Mouse (Mus musculus) lung, embryonic 16.5 days (tissue): ENCODE data around the gene Vps37c. TPM values are rescaled to one million over a fixed set of nuclear protein-coding genes. Genes with fewer than 3 reads are reported as not detected.

Source experiments
- ATAC-seq: fragments of 200-750 bp; cut with Nextera tagmentation; 2 replicates; pipeline ENCODE4 v1.8.0; 2017; ENCODE audit warnings: low read depth, mild to moderate bottlenecking, moderate library complexity
- H3K27ac ChIP-seq: fragments of 300-500 bp; sonication (generic); 2 replicates; pipeline ENCODE4 v1.5.1; 2014; ENCODE audit warnings: mild to moderate bottlenecking, control low read depth, low read length
- H3K27me3 ChIP-seq: fragments of 300-500 bp; sonication (generic); 2 replicates; pipeline ENCODE4 v1.6.1; 2014; ENCODE audit warnings: low read depth, low read length, mixed read lengths; ENCODE audit not compliant: control insufficient read depth, insufficient read depth
- H3K36me3 ChIP-seq: fragments of 300-500 bp; sonication (generic); 2 replicates; pipeline ENCODE4 v1.6.1; 2014; ENCODE audit warnings: low read length; ENCODE audit not compliant: control insufficient read depth, insufficient read depth
- H3K4me1 ChIP-seq: fragments of 300-500 bp; sonication (generic); replicated peaks from 2 replicates; pipeline ENCODE4 v1.6.1; 2014; ENCODE audit warnings: low read length, mixed read lengths; ENCODE audit not compliant: control insufficient read depth, insufficient read depth
- H3K4me2 ChIP-seq: fragments of 300-500 bp; sonication (generic); 2 replicates; pipeline ENCODE4 v1.6.1; 2014; ENCODE audit warnings: low read depth, low read length, control low read depth
- H3K4me3 ChIP-seq: fragments of 300-500 bp; sonication (generic); 2 replicates; pipeline ENCODE4 v1.5.1; 2014; ENCODE audit warnings: mild to moderate bottlenecking, low read length, control low read depth
- H3K9ac ChIP-seq: fragments of 300-500 bp; sonication (generic); 2 replicates; pipeline ENCODE4 v1.6.1; 2014; ENCODE audit warnings: low read length, control low read depth
- H3K9me3 ChIP-seq: fragments of 300-500 bp; sonication (generic); 2 replicates; pipeline ENCODE4 v1.6.1; 2016; ENCODE audit warnings: low read length; ENCODE audit not compliant: control insufficient read depth
- WGBS: fragments of 180-500 bp; shearing (Covaris S2); extraction: QIAGEN DNeasy Blood & Tissue Kit; methylation state at CpG from one replicate; pipeline ENCODE4 v1.1.7; 2014; 5-methylcytosine and 5-hydroxymethylcytosine counted together
- polyA plus RNA-seq: library from polyadenylated mRNA; unstranded; fragments of >200 nt; fragmentation: Nextera tagmentation; extraction: Ambion mirVana; gene quantifications from 2 replicates; pipeline ENCODE4 v1.2.1, GENCODE M21; 2015

The Vps37c gene
- polyA plus RNA-seq, 1 experiment from 2014 or later: 36.2 TPM

DNA sequence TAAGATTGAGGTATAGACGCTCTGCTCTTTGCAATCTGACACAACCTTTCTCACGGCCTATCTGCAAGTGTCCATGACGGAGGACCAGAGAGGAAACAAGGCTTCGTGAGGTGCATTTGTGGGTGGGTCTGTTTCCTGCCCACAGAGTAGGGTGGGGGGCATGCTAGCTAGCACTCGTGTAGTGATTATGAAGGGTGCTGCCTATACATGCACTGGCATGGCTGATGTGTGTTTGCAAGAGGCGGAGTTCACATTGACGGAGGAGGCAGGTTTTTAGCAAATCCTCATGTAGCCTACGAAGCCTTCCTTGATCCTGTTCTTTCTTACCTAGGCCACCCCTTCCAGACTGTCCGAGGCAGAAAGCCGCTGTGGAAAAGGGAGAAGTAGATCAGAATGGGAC lies 41.4 kb downstream of the Vps37c start:
- ATAC-seq: no peak
- Histone ChIP-seq H3K4me3 (no peak overlapping the region), H3K36me3 (no peaks in the 10 kb centered on the region), H3K27ac (no peak overlapping the region), H3K9ac (no peak overlapping the region), H3K27me3 (no peaks in the 10 kb centered on the region), H3K9me3 (no peaks in the 10 kb centered on the region), H3K4me2 (no peak overlapping the region), H3K4me1 (no peaks in the 10 kb centered on the region)
- 77% methylated on average over 10 of the region's 10 CpGs for WGBS

DNA sequence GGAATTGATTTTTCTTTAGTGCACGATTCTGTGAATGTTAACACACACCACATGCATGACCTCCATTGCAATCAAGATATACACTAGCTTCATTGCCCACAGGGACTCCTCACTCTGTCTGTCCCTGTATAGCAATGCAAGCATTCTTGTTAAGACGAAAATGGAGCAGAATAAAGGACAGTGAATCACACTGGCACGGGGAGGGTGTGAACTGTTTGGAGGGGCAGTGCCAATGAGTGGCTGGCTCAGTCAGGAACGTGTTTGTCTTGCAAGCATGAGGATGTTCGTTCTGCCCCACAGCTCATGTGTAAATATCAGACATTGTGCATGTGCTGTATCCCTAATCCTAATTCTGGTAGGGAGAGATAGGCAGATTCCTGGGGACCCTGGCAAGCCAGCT lies 41.9 kb downstream of the Vps37c start:
- Histone ChIP-seq H3K36me3 (no peaks in the 10 kb centered on the region), H3K27me3 (no peaks in the 10 kb centered on the region), H3K9me3 (no peaks in the 10 kb centered on the region), H3K4me3 (no peak overlapping the region), H3K9ac (no peak overlapping the region), H3K27ac (no peak overlapping the region), H3K4me2 (no peak overlapping the region), H3K4me1 (no peaks in the 10 kb centered on the region)
- WGBS: 58% methylated on average over 5 of the region's 5 CpGs
- ATAC-seq: no peak

DNA sequence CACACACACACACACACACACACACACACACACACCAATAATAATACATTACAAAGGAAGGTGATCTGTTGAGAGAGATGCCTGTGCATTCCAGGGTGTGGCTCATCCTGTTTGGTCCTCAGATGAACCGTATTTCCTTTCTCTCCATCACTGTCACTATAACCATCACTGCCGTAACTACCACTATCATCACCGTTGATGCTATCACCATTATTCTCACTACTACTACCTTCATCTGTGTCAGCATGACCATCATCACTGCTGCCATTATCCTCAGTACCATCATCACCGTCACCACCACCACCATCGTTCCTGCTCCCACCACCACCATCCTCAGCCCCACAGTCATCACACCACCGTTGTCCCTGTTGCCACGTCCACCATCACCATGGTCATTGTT lies 43.4 kb downstream of the Vps37c start:
- no peak overlapping the region for H3K4me2 ChIP-seq
- no peak overlapping the region for H3K4me3 ChIP-seq
- H3K36me3 ChIP-seq: no peaks in the 10 kb centered on the region
- ATAC-seq: no peak
- H3K27me3 ChIP-seq: no peaks in the 10 kb centered on the region
- 87% methylated on average over 7 of the region's 7 CpGs for WGBS
- H3K27ac ChIP-seq: no peak overlapping the region
- H3K9ac ChIP-seq: no peak overlapping the region
- no peaks in the 10 kb centered on the region for H3K9me3 ChIP-seq
- H3K4me1 ChIP-seq: no peaks in the 10 kb centered on the region

DNA sequence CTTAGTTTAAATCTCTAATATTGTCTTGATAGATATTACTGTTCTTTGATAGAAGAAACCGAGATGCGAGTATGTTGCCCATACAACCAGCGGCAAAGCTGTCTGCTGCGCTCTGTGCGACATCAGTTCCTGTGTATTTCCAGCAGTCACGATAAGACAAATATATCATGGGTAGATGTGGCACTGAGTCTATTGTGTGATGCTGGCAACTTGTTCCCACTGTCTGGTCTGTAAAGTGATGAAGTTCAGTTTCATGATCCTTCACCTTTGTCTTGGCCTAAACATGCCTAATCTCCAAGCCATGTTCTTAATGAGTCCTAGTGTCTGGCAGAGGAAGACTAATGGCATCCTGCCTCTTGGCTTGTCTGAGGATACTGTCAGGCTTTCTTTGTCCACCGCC lies 44.2 kb downstream of the Vps37c start:
- H3K4me1 ChIP-seq: no peaks in the 10 kb centered on the region
- no peaks in the 10 kb centered on the region for H3K9me3 ChIP-seq
- H3K36me3 ChIP-seq: no peaks in the 10 kb centered on the region
- no peak overlapping the region for H3K4me2 ChIP-seq
- H3K27me3 ChIP-seq: no peaks in the 10 kb centered on the region
- 93% methylated on average over 7 of the region's 7 CpGs for WGBS
- no peak overlapping the region for H3K27ac ChIP-seq
- no peak for ATAC-seq
- H3K4me3 ChIP-seq: no peak overlapping the region
- no peak overlapping the region for H3K9ac ChIP-seq

DNA sequence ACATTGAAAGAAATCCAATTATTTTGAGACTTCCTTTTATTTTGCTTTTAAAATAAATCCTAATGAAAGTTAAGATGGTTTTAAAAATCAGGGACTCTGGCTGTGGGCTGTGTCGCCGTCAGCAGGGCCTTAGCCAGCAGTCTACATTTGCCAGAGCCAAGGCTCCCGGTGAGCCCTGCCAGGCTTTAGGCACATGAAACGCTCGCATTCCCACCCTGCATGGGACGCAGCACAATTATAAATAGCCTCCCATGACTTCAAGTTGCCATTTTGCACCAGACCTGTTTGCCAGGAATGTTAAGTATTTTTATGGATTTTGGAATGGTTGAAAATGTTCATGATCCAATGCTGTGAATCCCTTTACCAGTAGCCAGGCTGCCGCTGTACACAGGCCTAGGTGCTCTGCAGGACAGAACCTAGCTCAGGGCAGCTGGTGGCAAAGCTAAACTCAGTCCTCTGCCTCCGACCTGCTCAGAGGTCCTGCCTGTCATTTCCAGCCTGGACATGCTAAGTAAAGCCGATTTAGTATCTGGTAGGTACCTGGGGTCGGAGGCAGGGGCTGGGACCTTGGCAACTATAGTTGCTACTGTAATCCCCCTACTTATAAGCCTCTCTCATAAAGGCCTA lies 45.1 kb downstream of the Vps37c start:
- 73% methylated on average over 10 of the region's 10 CpGs for WGBS
- Histone ChIP-seq H3K9me3 (no peaks in the 10 kb centered on the region), H3K27ac (no peak overlapping the region), H3K36me3 (no peaks in the 10 kb centered on the region), H3K27me3 (no peaks in the 10 kb centered on the region), H3K4me2 (no peak overlapping the region), H3K4me3 (no peak overlapping the region), H3K4me1 (no peaks in the 10 kb centered on the region), H3K9ac (no peak overlapping the region)
- ATAC-seq: no peak

DNA sequence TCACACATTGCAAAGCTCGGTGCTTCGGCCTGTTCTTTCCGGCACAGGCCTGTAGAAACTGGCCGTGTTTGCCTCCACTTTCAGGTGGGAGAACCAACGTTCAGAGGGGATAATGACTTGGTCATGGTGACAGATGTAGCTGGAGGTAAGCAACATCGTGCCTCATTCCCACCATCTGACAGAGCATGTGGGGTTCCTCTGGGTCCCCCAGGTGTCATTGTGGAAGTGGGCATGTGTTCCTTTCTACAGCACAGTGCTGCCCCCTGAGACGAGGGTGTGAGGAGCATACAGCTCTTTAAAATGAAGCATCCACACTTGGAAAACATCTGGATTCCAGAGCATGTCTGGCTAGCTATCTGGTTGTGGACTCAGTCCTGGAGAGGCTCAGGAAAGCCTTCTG lies 46.0 kb downstream of the Vps37c start:
- no peaks in the 10 kb centered on the region for H3K9me3 ChIP-seq
- no peaks in the 10 kb centered on the region for H3K27me3 ChIP-seq
- H3K9ac ChIP-seq: no peak overlapping the region
- no peak overlapping the region for H3K4me2 ChIP-seq
- ATAC-seq: no peak
- WGBS: 72% methylated on average over 7 of the region's 7 CpGs
- H3K36me3 ChIP-seq: no peaks in the 10 kb centered on the region
- H3K4me3 ChIP-seq: no peak overlapping the region
- no peaks in the 10 kb centered on the region for H3K4me1 ChIP-seq
- H3K27ac ChIP-seq: no peak overlapping the region

DNA sequence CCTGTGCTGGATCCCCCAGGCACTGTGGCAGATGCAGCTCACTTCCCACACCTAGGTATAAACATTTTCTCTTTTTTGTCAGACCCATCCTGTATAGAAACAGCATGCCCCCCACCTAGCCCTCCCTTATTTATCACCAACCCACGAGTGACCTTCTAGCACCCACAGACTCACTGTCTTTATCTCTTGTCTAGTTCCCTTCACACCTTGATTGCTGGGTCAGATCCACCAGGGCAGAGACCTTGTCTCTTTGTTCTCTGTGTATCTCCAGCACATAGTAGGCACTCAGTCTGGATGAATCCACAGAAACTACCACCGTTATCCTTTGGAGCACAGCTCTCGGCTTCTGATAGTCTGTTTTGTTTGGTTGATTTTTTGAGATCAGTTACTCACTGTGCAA lies 46.5 kb downstream of the Vps37c start:
- Histone ChIP-seq H3K27me3 (no peaks in the 10 kb centered on the region), H3K4me2 (no peak overlapping the region), H3K9ac (no peak overlapping the region), H3K9me3 (no peaks in the 10 kb centered on the region), H3K27ac (no peak overlapping the region), H3K4me1 (no peaks in the 10 kb centered on the region), H3K4me3 (no peak overlapping the region), H3K36me3 (no peaks in the 10 kb centered on the region)
- WGBS: 74% methylated on average over 3 of the region's 3 CpGs
- ATAC-seq: no peak

DNA sequence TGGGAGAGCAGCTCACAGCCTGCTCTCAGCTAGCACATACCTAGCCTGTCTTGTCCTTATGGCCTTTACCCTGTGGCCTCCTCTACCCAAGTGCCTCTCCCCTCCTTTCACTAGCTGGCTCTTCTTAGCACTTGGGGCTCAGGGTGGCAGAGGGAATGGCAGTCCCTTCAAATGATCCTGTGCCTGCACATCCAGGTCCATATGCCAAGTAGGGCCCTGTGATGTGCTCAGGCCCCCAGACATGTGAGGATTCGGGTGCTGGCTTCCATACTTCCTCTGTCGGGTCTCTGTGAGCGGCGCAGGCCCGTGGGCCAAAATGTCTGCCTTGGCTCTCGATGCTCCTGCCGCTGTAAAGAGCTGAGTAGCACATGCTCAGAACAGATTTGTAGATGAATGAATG lies 47.3 kb downstream of the Vps37c start:
- WGBS: 92% methylated on average over 7 of the region's 7 CpGs
- ATAC-seq: no peak
- Histone ChIP-seq H3K9me3 (no peaks in the 10 kb centered on the region), H3K36me3 (no peaks in the 10 kb centered on the region), H3K9ac (no peak overlapping the region), H3K4me3 (no peak overlapping the region), H3K27ac (no peak overlapping the region), H3K4me1 (peaks cover 5% of the 10 kb centered on the region), H3K4me2 (no peak overlapping the region), H3K27me3 (no peaks in the 10 kb centered on the region)

DNA sequence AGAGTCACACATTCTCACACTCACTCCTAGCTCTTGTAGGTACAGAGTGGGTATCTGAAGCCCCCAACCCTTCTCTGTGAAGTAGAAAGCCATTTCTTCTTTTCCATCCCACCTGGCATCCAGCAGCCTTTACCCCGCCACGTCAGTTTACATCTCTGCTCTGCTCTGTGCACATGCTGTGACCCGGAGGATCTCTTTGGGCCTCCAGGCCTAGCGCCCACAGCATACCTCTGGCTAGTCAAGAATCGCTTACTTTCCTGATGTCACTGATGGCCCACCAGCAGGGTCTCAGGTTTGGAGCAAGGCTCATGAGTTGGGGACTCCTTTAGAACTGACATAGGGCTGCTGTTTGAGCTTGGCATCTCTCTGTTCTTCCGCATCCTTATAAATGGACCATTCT lies 49.5 kb downstream of the Vps37c start:
- no peaks in the 10 kb centered on the region for H3K36me3 ChIP-seq
- H3K4me3 ChIP-seq: no peak overlapping the region
- no peak for ATAC-seq
- no peaks in the 10 kb centered on the region for H3K9me3 ChIP-seq
- 82% methylated on average over 6 of the region's 6 CpGs for WGBS
- H3K27ac ChIP-seq: no peak overlapping the region
- H3K27me3 ChIP-seq: no peaks in the 10 kb centered on the region
- no peak overlapping the region for H3K4me2 ChIP-seq
- peaks cover 6% of the 10 kb centered on the region for H3K4me1 ChIP-seq
- H3K9ac ChIP-seq: no peak overlapping the region

DNA sequence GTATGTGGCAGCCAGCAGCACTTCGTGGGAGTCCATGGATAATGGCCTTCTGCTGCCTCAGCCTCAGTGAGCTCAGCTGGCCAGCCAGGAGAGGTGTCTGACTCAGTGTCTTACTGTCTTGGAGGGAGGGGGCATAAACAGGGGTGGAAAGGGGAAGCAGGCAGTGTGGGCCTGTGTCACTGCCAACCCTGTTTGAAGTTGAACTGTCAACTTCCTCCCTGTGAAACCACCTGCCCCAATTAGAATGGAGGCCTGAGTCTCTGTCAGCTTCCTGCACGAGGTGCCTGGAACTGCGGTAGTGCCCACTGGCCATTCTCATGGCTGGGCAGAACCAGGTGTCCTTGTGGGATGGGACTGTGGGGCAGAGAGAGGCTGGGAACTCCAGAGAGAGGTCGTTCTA lies 50.3 kb downstream of the Vps37c start, which contains the start of gene Cd5:
Gene Cd5, minus strand, starts transcription at position 192 of the 400 bp plus-strand sequence.
- Histone ChIP-seq H3K4me1 (peaks cover 6% of the 10 kb centered on the region), H3K27ac (no peak within 1 kb of the TSS), H3K36me3 (no peaks in the 10 kb centered on the region), H3K27me3 (no peaks in the 10 kb centered on the region), H3K9me3 (no peaks in the 10 kb centered on the region), H3K4me3 (no peak within 1 kb of the TSS), H3K9ac (no peak within 1 kb of the TSS), H3K4me2 (no peak within 1 kb of the TSS)
- no peak for ATAC-seq
- 66% methylated on average over 4 of the region's 4 CpGs for WGBS
